Mouse (Mus musculus) heart, postnatal 0 days (tissue): ENCODE measurements around the gene Tnxb. TPM values are rescaled to one million over a fixed set of nuclear protein-coding genes. Genes with fewer than 3 reads are reported as not detected.

Source experiments
- ATAC-seq: fragments of 200-750 bp; cut with Nextera tagmentation; 2 replicates; pipeline ENCODE4 v1.8.0; 2017; ENCODE audit warnings: low read depth, moderate number of reproducible peaks, moderate library complexity; ENCODE audit not compliant: insufficient read depth
- DNase-seq: peaks from one replicate; pipeline ENCODE4 v3.0.0-alpha.2; 2016; ENCODE audit warnings: low spot score
- H3K27ac ChIP-seq: fragments of 300-500 bp; sonication (generic); 2 replicates; pipeline ENCODE4 v1.5.1; 2014; ENCODE audit warnings: low read depth, mild to moderate bottlenecking
- H3K27me3 ChIP-seq: fragments of 300-500 bp; sonication (generic); 2 replicates; pipeline ENCODE4 v1.6.1; 2014; ENCODE audit warnings: low read length, mixed read lengths; ENCODE audit not compliant: control insufficient read depth, insufficient read depth
- H3K36me3 ChIP-seq: fragments of 300-500 bp; sonication (generic); replicated peaks from 2 replicates; pipeline ENCODE4 v1.6.1; 2014; ENCODE audit warnings: low read length, mixed read lengths; ENCODE audit not compliant: control insufficient read depth, insufficient read depth
- H3K4me1 ChIP-seq: fragments of 300-500 bp; sonication (generic); 2 replicates; pipeline ENCODE4 v1.6.1; 2014; ENCODE audit warnings: antibody characterized with exemption; ENCODE audit not compliant: control insufficient read depth, insufficient read depth
- H3K4me2 ChIP-seq: fragments of 300-500 bp; sonication (generic); 2 replicates; pipeline ENCODE4 v1.6.1; 2014; ENCODE audit warnings: low read depth, mild to moderate bottlenecking, low read length, moderate library complexity
- H3K4me3 ChIP-seq: fragments of 300-500 bp; sonication (generic); 2 replicates; pipeline ENCODE4 v1.5.1; 2014; ENCODE audit warnings: low read depth, low read length
- H3K9ac ChIP-seq: fragments of 300-500 bp; sonication (generic); replicated peaks from 2 replicates; pipeline ENCODE4 v1.6.1; 2014; ENCODE audit warnings: low read depth, low read length, mixed read lengths
- H3K9me3 ChIP-seq: fragments of 300-500 bp; sonication (generic); replicated peaks from 2 replicates; pipeline ENCODE4 v1.6.1; 2016; ENCODE audit warnings: low read length; ENCODE audit not compliant: control insufficient read depth
- CTCF ChIP-seq: IDR thresholded peaks from 2 replicates; pipeline ENCODE4 v1.5.1; 2016; ENCODE audit warnings: antibody characterized with exemption, control low read depth, low read depth
- EP300 ChIP-seq: IDR thresholded peaks from 2 replicates; pipeline ENCODE4 v1.6.1; 2016; ENCODE audit warnings: antibody characterized with exemption, low read depth
- WGBS: fragments of 180-500 bp; shearing (Covaris S2); extraction: QIAGEN DNeasy Blood & Tissue Kit; methylation state at CpG from one replicate; pipeline ENCODE4 v1.1.7; 2014; 5-methylcytosine and 5-hydroxymethylcytosine counted together
- polyA plus RNA-seq: library from polyadenylated mRNA; unstranded; fragments of >200 nt; fragmentation: Nextera tagmentation; extraction: Ambion mirVana; gene quantifications from 2 replicates; pipeline ENCODE4 v1.2.1, GENCODE M21; 2015
- total RNA-seq: library from RNA; depleted of rRNA; stranded (reverse); fragments of >200 nt; gene quantifications from 2 replicates; pipeline ENCODE4 v1.2.3, GENCODE M21; 2014; ENCODE audit warnings: low replicate concordance; rRNA removed

Gene Tnxb
- total and polyA plus RNA-seq, 2 experiments from 2014 or later: 1.8 to 26.8 TPM

- H3K4me1 ChIP-seq: no peaks in the 10 kb centered on the region
- no peak overlapping the region for H3K4me3 ChIP-seq
- no peaks in the 10 kb centered on the region for H3K27me3 ChIP-seq
- ATAC-seq (no peak), DNase-seq (no peak)
- no peak overlapping the region for H3K4me2 ChIP-seq
- H3K9ac ChIP-seq: no peak overlapping the region
- no peaks in the 10 kb centered on the region for H3K36me3 ChIP-seq
- TF ChIP-seq EP300 (no peak), CTCF (no peak)
- H3K9me3 ChIP-seq: 0 out of 2 replicates have a peak, but pooled peaks cover 10% of the 10 kb centered on the region
- no peak overlapping the region for H3K27ac ChIP-seq
- WGBS: 62% methylated on average over 5 of the region's 5 CpGs
Measured at GRCm38 (mm10) chr17:34746531-34746930, 76.2 kb downstream of the Tnxb start.

GRCm38 (mm10) chr17:34761471-34761870 lies 91.1 kb downstream of the Tnxb start:
- Histone ChIP-seq H3K36me3 (no peaks in the 10 kb centered on the region), H3K9ac (no peak overlapping the region), H3K4me1 (no peaks in the 10 kb centered on the region), H3K4me2 (no peak overlapping the region), H3K4me3 (no peak overlapping the region), H3K9me3 (no peaks in the 10 kb centered on the region), H3K27ac (no peak overlapping the region), H3K27me3 (no peaks in the 10 kb centered on the region)
- ATAC-seq (no peak), DNase-seq (no peak)
- TF ChIP-seq EP300: no peak
- TF ChIP-seq CTCF: no peak
- WGBS: 48% methylated on average over 3 of the region's 3 CpGs

Other genes starting within 250 kb of the Tnxb start
- gene Btnl4, start 193.2 kb upstream of the Tnxb start, total RNA-seq: not detected in 2 replicates
- gene Btnl4, start 193.2 kb upstream of the Tnxb start, polyA plus RNA-seq: not detected in 2 replicates
- gene Btnl6, start 153.2 kb upstream of the Tnxb start, total RNA-seq: not detected in 2 replicates
- not detected in 2 replicates for gene Btnl6, start 153.2 kb upstream of the Tnxb start, polyA plus RNA-seq
- gene Notch4, start 106.3 kb upstream of the Tnxb start, total RNA-seq: 40.7 and 43.2 TPM in 2 replicates
- 6.3 and 6.8 TPM in 2 replicates for gene Notch4, start 106.3 kb upstream of the Tnxb start, polyA plus RNA-seq
- 0.53 and 3.1 TPM in 2 replicates for gene Gpsm3, start 80.7 kb upstream of the Tnxb start, total RNA-seq
- gene Gpsm3, start 80.7 kb upstream of the Tnxb start, polyA plus RNA-seq: 5.9 and 6.0 TPM in 2 replicates
- gene Pbx2, start 79.3 kb upstream of the Tnxb start, total RNA-seq: 42.6 and 59.1 TPM in 2 replicates
- 3.3 and 4.4 TPM in 2 replicates for gene Pbx2, start 79.3 kb upstream of the Tnxb start, polyA plus RNA-seq
- gene Ager, start 72.7 kb upstream of the Tnxb start, total RNA-seq: 2.7 and 5.8 TPM in 2 replicates
- gene Ager, start 72.7 kb upstream of the Tnxb start, polyA plus RNA-seq: 0.85 and 1.9 TPM in 2 replicates
- 29.6 and 42.5 TPM in 2 replicates for gene Rnf5, start 66.8 kb upstream of the Tnxb start, total RNA-seq
- 79.9 and 86.5 TPM in 2 replicates for gene Rnf5, start 66.8 kb upstream of the Tnxb start, polyA plus RNA-seq
- 112 and 120 TPM in 2 replicates for gene Agpat1, start 66.3 kb upstream of the Tnxb start, total RNA-seq
- gene Agpat1, start 66.3 kb upstream of the Tnxb start, polyA plus RNA-seq: 39.1 and 39.6 TPM in 2 replicates
- 0.15 and 0.93 TPM in 2 replicates for gene Egfl8, start 54.6 kb upstream of the Tnxb start, total RNA-seq
- 0.97 and 1.3 TPM in 2 replicates for gene Egfl8, start 54.6 kb upstream of the Tnxb start, polyA plus RNA-seq
- gene Ppt2, start 42.0 kb upstream of the Tnxb start, total RNA-seq: 35.7 and 37.4 TPM in 2 replicates
- 24.0 and 25.7 TPM in 2 replicates for gene Ppt2, start 42.0 kb upstream of the Tnxb start, polyA plus RNA-seq
- gene Prrt1, start 41.0 kb upstream of the Tnxb start, total RNA-seq: 0.35 TPM in 1 of 2 replicates, not detected in the other
- 0.16 and 0.19 TPM in 2 replicates for gene Prrt1, start 41.0 kb upstream of the Tnxb start, polyA plus RNA-seq
- 2.6 and 7.1 TPM in 2 replicates for gene Fkbpl, start 25.8 kb upstream of the Tnxb start, total RNA-seq
- gene Fkbpl, start 25.8 kb upstream of the Tnxb start, polyA plus RNA-seq: 12.3 and 13.4 TPM in 2 replicates
- 15.8 and 16.6 TPM in 2 replicates for gene Atf6b, start 23.4 kb upstream of the Tnxb start, total RNA-seq
- gene Atf6b, start 23.4 kb upstream of the Tnxb start, polyA plus RNA-seq: 22.5 and 24.3 TPM in 2 replicates
- gene C4b, start 73.3 kb downstream of the Tnxb start, total RNA-seq: 0.80 and 0.85 TPM in 2 replicates
- gene C4b, start 73.3 kb downstream of the Tnxb start, polyA plus RNA-seq: 0.88 and 0.93 TPM in 2 replicates
- not detected in 2 replicates for gene Cyp21a1, start 134.0 kb downstream of the Tnxb start, total RNA-seq
- not detected in 2 replicates for gene Cyp21a1, start 134.0 kb downstream of the Tnxb start, polyA plus RNA-seq
- gene Stk19, start 166.4 kb downstream of the Tnxb start, total RNA-seq: 2.6 and 9.2 TPM in 2 replicates
- gene Stk19, start 166.4 kb downstream of the Tnxb start, polyA plus RNA-seq: 20.5 and 20.7 TPM in 2 replicates
- gene Dxo, start 166.5 kb downstream of the Tnxb start, total RNA-seq: 19.2 and 22.3 TPM in 2 replicates
- 23.0 and 24.3 TPM in 2 replicates for gene Dxo, start 166.5 kb downstream of the Tnxb start, polyA plus RNA-seq
- gene Skiv2l, start 179.7 kb downstream of the Tnxb start, total RNA-seq: 40.3 and 62.1 TPM in 2 replicates
- 15.9 and 18.7 TPM in 2 replicates for gene Skiv2l, start 179.7 kb downstream of the Tnxb start, polyA plus RNA-seq
- 22.9 and 39.8 TPM in 2 replicates for gene Nelfe, start 179.9 kb downstream of the Tnxb start, total RNA-seq
- gene Nelfe, start 179.9 kb downstream of the Tnxb start, polyA plus RNA-seq: 36.3 and 39.9 TPM in 2 replicates
- 1.1 and 2.9 TPM in 2 replicates for gene Cfb, start 192.0 kb downstream of the Tnxb start, total RNA-seq
- 1.3 and 2.1 TPM in 2 replicates for gene Cfb, start 192.0 kb downstream of the Tnxb start, polyA plus RNA-seq
- gene Zbtb12, start 208.9 kb downstream of the Tnxb start, total RNA-seq: 6.1 and 7.6 TPM in 2 replicates
- 0.63 and 0.93 TPM in 2 replicates for gene Zbtb12, start 208.9 kb downstream of the Tnxb start, polyA plus RNA-seq
- not detected in 2 replicates for gene Gm20547, start 211.5 kb downstream of the Tnxb start, total RNA-seq
- gene Gm20547, start 211.5 kb downstream of the Tnxb start, polyA plus RNA-seq: not detected in 2 replicates
- 4.5 and 7.1 TPM in 2 replicates for gene C2, start 227.7 kb downstream of the Tnxb start, total RNA-seq
- gene C2, start 227.7 kb downstream of the Tnxb start, polyA plus RNA-seq: 2.9 and 3.3 TPM in 2 replicates
- gene Ehmt2, start 227.9 kb downstream of the Tnxb start, total RNA-seq: 80.3 and 95.8 TPM in 2 replicates
- 17.5 and 17.6 TPM in 2 replicates for gene Ehmt2, start 227.9 kb downstream of the Tnxb start, polyA plus RNA-seq
- not detected in 2 replicates for gene Slc44a4, start 243.9 kb downstream of the Tnxb start, total RNA-seq
- gene Slc44a4, start 243.9 kb downstream of the Tnxb start, polyA plus RNA-seq: 0.29 TPM in 1 of 2 replicates, not detected in the other